Mouse (Mus musculus) layer of hippocampus, postnatal 36 days (tissue): ENCODE results near the gene Soga1. TPM values are rescaled to one million over a fixed set of nuclear protein-coding genes. Genes with fewer than 3 reads are reported as not detected.

ENCODE experiments used
- DNase-seq, 2 experiments: peaks; one replicate each; pipeline ENCODE4 v3.0.0; 2022
- total RNA-seq, 2 experiments: library from RNA; stranded (reverse); gene quantifications; 2 replicates each; pipeline ENCODE4 v1.2.3; 2021

The Soga1 gene
- total RNA-seq, 2 experiments from 2014 or later, result 37.4 to 37.6 TPM

GRCm38 (mm10) chr2:157063241-157063700 lies 15.8 kb downstream of the Soga1 start:
- DNase-seq, result no peak

- DNase-seq, result no peak
These were observed 18.3 kb downstream of the Soga1 start for GRCm38 (mm10) chr2:157060557-157061305.

GRCm38 (mm10) chr2:157060037-157060436 lies 19.0 kb downstream of the Soga1 start:
- no peak for DNase-seq

GRCm38 (mm10) chr2:157059166-157059565 lies 19.9 kb downstream of the Soga1 start:
- DNase-seq, result no peak

- peak; percentile 83 to 87 for DNase-seq
These were observed 20.6 kb downstream of the Soga1 start for GRCm38 (mm10) chr2:157058342-157058998.

GRCm38 (mm10) chr2:157057758-157058157 lies 21.3 kb downstream of the Soga1 start:
- no peak for DNase-seq

DNA sequence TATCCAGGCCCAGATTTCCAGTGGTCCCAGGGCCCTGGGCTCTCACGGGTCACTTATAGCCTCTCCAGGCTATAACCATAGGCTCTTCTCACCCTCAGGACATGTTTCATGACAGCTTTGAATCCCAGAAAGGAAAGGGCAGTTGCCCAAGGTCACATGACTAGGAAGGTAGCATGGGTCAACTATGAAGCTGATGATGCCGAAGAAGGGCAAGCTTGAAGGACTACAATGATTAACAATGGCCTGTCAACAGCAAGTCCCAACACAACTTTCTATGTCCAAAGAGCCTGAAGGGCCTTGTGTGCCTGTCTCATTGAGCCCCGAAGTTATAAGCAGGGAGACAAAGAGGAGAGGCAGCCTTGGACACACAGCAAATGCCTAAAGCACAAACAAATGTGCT lies 21.9 kb downstream of the Soga1 start:
- DNase-seq, result no peak

- DNase-seq, result no peak
These were observed 23.3 kb downstream of the Soga1 start for GRCm38 (mm10) chr2:157055721-157056120.

DNA sequence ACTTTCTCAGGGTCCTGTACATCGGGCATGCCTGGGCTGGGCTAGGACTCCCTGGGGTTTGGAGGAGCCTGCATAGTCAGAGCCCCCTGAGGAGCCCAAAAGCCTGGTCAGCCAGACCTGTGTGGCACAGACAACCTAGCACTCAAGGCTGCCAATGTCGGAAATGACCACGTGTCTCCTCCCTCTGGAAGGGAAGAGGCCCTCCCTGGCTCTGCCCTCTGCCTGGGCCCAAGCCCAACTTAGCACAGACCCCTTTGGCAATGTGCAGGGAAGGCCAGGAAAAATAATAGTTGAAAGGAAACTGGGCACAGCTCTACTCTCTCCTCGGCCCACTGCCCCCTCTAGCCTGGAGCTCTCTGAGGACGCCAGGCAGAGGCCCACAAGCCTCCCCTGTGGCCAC lies 24.2 kb downstream of the Soga1 start:
- DNase-seq, result peak in 1 of 2 experiments; percentile 68

- no peak for DNase-seq
These were observed 24.8 kb downstream of the Soga1 start for GRCm38 (mm10) chr2:157054297-157054696.

- no peak for DNase-seq
These were observed 25.3 kb downstream of the Soga1 start for GRCm38 (mm10) chr2:157053787-157054186.

GRCm38 (mm10) chr2:157053124-157053523 lies 25.9 kb downstream of the Soga1 start:
- DNase-seq, result no peak

- DNase-seq, result no peak
These were observed 26.6 kb downstream of the Soga1 start for GRCm38 (mm10) chr2:157052448-157052847.

DNA sequence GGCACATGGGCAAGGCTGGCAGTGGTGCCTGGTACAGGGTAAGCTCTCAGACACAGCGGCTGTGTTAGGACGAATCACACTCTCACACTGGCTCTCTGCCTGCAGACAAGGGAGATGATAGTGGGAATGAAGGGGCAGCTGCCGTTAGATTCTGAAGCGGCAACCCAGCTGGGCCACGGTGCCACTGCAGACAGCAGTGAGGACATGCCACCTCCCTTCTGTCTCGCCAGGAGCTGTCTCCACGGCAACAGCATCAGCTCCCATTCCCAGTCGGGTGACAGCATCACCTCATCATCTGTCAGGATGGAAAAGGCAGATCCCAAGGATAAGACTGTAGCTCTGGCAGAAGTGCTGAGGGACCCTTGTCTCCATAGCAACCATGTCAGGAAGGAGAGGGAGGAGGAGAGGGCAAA lies 29.2 kb downstream of the Soga1 start:
- peak; percentile 64 to 69 for DNase-seq

DNA sequence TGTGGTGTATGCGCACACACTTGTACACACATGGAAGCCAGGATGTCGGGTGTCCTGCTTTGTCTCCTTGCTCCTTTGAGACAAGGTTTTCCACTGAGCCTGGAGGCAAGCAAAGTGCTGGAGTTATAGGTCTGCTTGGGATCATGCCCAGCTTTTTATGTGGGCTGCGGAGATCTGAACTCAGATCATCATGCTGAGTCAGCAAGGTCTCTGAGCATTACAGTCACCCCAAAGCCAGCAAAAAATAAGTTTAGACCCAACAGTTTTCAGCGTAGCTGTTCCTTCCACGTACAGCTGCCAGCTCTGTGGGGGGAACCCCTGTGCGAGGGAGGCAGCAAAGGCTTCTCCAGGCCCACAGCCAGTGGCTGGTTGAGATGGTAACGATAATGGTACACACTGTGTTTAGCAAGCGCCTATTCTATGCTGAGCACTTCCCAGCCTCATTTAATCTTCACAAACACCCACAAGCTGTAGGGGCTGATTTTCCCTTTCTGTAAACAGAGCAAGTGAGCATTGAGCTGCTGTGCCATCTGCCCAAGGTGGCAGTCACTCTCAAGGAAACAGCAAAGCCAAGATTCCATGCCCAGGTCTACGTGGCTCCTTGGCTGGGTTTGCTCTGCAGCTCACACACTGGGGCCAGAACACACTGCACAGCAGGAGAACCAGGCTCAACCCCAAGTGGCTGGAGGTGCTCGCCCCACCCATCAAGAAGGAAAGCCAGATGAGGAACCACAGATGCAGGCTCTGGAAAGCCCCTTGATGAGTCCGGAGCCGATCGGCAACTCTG lies 30.5 kb downstream of the Soga1 start:
- peak; percentile 75 to 81 for DNase-seq

- no peak for DNase-seq
These were observed 32.1 kb downstream of the Soga1 start for GRCm38 (mm10) chr2:157046956-157047355.

GRCm38 (mm10) chr2:157045932-157046331 lies 33.1 kb downstream of the Soga1 start:
- DNase-seq, result no peak

- DNase-seq, result no peak
These were observed 35.1 kb downstream of the Soga1 start for GRCm38 (mm10) chr2:157043987-157044386.

DNA sequence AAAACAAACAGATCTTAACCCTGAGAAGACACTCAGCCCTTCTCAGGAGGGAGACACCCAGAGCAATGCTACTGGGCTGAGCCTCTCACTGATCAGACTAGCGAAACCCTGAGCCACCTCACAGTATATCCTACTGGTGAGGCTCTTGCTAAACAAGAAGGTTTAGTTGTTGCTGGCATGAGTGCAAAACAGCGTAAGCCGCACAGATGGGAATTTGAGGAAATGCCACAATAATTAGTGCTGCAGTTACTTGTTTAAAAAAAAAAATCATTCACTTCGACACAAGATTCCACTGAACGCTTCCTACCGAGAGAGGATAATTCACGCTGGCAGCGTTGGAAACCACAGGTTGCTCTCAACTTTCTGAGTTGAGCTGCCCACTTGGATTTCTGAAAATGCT lies 35.5 kb downstream of the Soga1 start:
- DNase-seq, result no peak

- DNase-seq, result no peak
These were observed 37.6 kb downstream of the Soga1 start for GRCm38 (mm10) chr2:157041421-157041820.

GRCm38 (mm10) chr2:157040649-157041046 lies 38.4 kb downstream of the Soga1 start:
- DNase-seq, result no peak

- DNase-seq, result no peak
These were observed 39.0 kb downstream of the Soga1 start for GRCm38 (mm10) chr2:157039900-157040648.
